Mouse (Mus musculus) spleen, adult 2 months (tissue): Measurements from ENCODE around the gene Nfkbid.

Experiments
- CTCF ChIP-seq: fragments of 200-500 bp; IDR thresholded peaks from 2 replicates; pipeline ENCODE4 v1.5.1; 2011; ENCODE audit warnings: mild to moderate bottlenecking, inconsistent platforms; ENCODE audit not compliant: insufficient read depth, insufficient read length, insufficient replicate concordance; ENCODE audit errors: extremely low read depth
- POLR2A ChIP-seq: fragments of 200-500 bp; IDR thresholded peaks from 2 replicates; pipeline ENCODE4 v1.6.1; 2011; ENCODE audit warnings: low read depth, low read length, inconsistent platforms

- TF ChIP-seq CTCF = no peak
- TF ChIP-seq POLR2A = no peak
These were observed 10.5 kb upstream of the Nfkbid start for GRCm38 (mm10) chr7:30411023-30411422.
